Mouse (Mus musculus) retina, embryonic 14.5 days (tissue): ENCODE data around the gene Irgq.
A peak's percentile ranks its signal among the peaks of the same experiment; 100 is the strongest.
"Not testable (repeated sequence)": the region's sequence is repeated elsewhere in the genome, so short reads cannot be mapped to it uniquely, and the experiment has no call there.

Source experiments
- DNase-seq: peaks from one replicate; pipeline ENCODE4 v3.0.0-alpha.2; 2015; ENCODE audit warnings: low spot score

The Irgq gene

GRCm38 (mm10) chr7:24516319-24516718 lies 14.2 kb upstream of the Irgq start:
- peak; percentile 44 for DNase-seq

- no peak for DNase-seq
These were observed 13.4 kb upstream of the Irgq start for GRCm38 (mm10) chr7:24517077-24517476.

GRCm38 (mm10) chr7:24517654-24518053 lies 12.8 kb upstream of the Irgq start:
- no peak for DNase-seq

GRCm38 (mm10) chr7:24519130-24519529 lies 11.4 kb upstream of the Irgq start:
- DNase-seq, result no peak

GRCm38 (mm10) chr7:24520054-24520453 lies 10.4 kb upstream of the Irgq start:
- not testable (repeated sequence) for DNase-seq

GRCm38 (mm10) chr7:24522805-24523204 lies 7.7 kb upstream of the Irgq start:
- DNase-seq, result no peak

- no peak for DNase-seq
These were observed 6.8 kb upstream of the Irgq start for GRCm38 (mm10) chr7:24523723-24524122.

- no peak for DNase-seq
These were observed 5.5 kb upstream of the Irgq start for GRCm38 (mm10) chr7:24524978-24525377.

- DNase-seq, result no peak
These were observed 4.6 kb upstream of the Irgq start for GRCm38 (mm10) chr7:24525686-24526420.

GRCm38 (mm10) chr7:24528861-24529260 lies 1.6 kb upstream of the Irgq start:
- DNase-seq, result no peak

GRCm38 (mm10) chr7:24529580-24529979 lies 909 bp upstream of the Irgq start:
- DNase-seq, result no peak

GRCm38 (mm10) chr7:24531211-24531971 lies 902 bp downstream of the Irgq start:
- peak; percentile 88 for DNase-seq

- DNase-seq, result no peak
These were observed 2.6 kb downstream of the Irgq start for GRCm38 (mm10) chr7:24533031-24533571.

- no peak for DNase-seq
These were observed 3.3 kb downstream of the Irgq start for GRCm38 (mm10) chr7:24533806-24534205.

- no peak for DNase-seq
These were observed 3.8 kb downstream of the Irgq start for GRCm38 (mm10) chr7:24534301-24534700.

- no peak for DNase-seq
These were observed 6.6 kb downstream of the Irgq start for GRCm38 (mm10) chr7:24537081-24537480.

- DNase-seq, result no peak
These were observed 7.1 kb downstream of the Irgq start for GRCm38 (mm10) chr7:24537591-24537990.

GRCm38 (mm10) chr7:24538154-24538553 lies 7.7 kb downstream of the Irgq start:
- DNase-seq, result no peak

- no peak for DNase-seq
These were observed 8.2 kb downstream of the Irgq start for GRCm38 (mm10) chr7:24538701-24539100.

GRCm38 (mm10) chr7:24539686-24540085 lies 9.2 kb downstream of the Irgq start:
- DNase-seq, result no peak

- peak; percentile 43 for DNase-seq
These were observed 14.0 kb downstream of the Irgq start for GRCm38 (mm10) chr7:24544506-24544905.

- no peak for DNase-seq
These were observed 15.7 kb downstream of the Irgq start, which contains the start of the genes Pinlyp and Xrcc1 for GRCm38 (mm10) chr7:24546068-24546614. TSS of gene Pinlyp (minus strand) at chr7:24546118. TSS of gene Xrcc1 (plus strand) at chr7:24546289.
